In the genomic region with DNA sequence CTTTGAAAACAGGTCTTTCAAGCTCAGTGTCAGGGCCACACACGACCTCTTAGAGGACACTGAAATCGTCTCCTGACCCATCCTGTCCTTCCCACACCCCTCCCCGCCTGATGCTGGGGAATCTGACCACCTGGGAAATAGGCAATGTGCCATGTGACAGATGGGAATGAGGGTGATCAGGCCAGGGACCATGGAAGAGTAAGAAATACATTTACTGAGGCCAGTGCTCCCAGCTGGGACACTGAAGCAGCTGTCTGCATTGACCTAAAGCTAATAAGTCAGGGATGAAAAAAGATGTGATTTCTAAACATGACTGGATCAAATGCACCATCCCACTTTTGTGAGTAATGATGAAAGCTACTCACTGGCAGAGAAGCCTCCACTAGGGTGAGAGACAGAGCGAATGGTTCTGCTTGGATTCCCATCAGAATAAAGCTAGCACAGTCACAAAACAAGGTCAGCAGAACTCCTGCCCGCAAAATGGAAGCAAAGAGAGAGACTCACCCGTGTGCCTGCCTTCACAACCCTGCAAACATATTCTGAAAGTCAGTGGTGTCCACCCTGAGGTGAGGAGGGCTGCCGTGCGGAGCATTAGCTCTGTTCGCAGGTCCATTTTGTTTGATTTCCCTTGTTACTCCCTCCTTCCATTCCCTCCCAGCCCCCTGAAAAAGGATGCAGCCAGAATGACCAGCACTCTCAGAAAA, we compare ENCODE assay signal across 10 mouse cellular contexts.
A peak's percentile ranks its signal among the peaks of the same experiment; 100 is the strongest.
DNase-seq lines count a peak whose midpoint lies in the region; ATAC-seq and TF ChIP-seq lines count a peak whose summit lies in the region.
"Had no signal": no experiment of that assay in that cellular context is flagged by ENCODE, and none has a peak within 500 bp of the region (broad histone marks: within the 10 kb centered on the region; RNA-seq: fewer than 3 reads in every experiment).

No protein-coding gene starts in this region.

- H3K36me3 ChIP-seq in hindbrain, postnatal 0 days (ENCODE audit: insufficient read depth, low read length): no peaks in the 10 kb centered on the region
- H3K36me3 ChIP-seq: liver, embryonic 15.5 days had no signal

- no peak overlapping the region for H3K9ac ChIP-seq in hindbrain, postnatal 0 days (replicated peaks; ENCODE audit: low read length)
- H3K9ac ChIP-seq: liver, embryonic 15.5 days had no signal

- intact Hi-C loops in left cerebral cortex, postnatal 4 days (cut with DNase I): no loop called here

- H3K4me1 ChIP-seq in hindbrain, postnatal 0 days (ENCODE audit: insufficient read depth, low read length): no peaks in the 10 kb centered on the region
- H3K4me1 ChIP-seq: liver, embryonic 15.5 days had no signal

- peak overlapping the region; percentile 76 for H3K27ac ChIP-seq in hindbrain, postnatal 0 days
- H3K27ac ChIP-seq: liver, embryonic 15.5 days had no signal

- WGBS in hindbrain, postnatal 0 days: 49% methylated on average over 9 of the region's 9 CpGs

- peak; percentile 88 for DNase-seq in left cerebral cortex, postnatal 4 days
- no peak for DNase-seq in left cerebral cortex, adult 11 months (ENCODE audit: low spot score)
- DNase-seq in cerebellum, postnatal 25 days: peak; percentile 82 to 86
- peak; percentile 76 for DNase-seq in hindbrain, postnatal 0 days (ENCODE audit: low spot score)
- peak; percentile 40 for DNase-seq in retina, embryonic 14.5 days (ENCODE audit: low spot score)
- DNase-seq in spleen, adult 18-20 months: no peak
- DNase-seq in thymus, postnatal 25 days: no peak
- DNase-seq in urinary bladder, adult 18-20 months (ENCODE audit: low spot score in 2 of 2): no peak
- DNase-seq: thymus, adult 2 months had no signal

- H3K27me3 ChIP-seq in hindbrain, postnatal 0 days (ENCODE audit: insufficient read depth, low read length): no peaks in the 10 kb centered on the region
- H3K27me3 ChIP-seq: liver, embryonic 15.5 days had no signal

- no peak for TF ChIP-seq CTCF in hindbrain, postnatal 0 days (IDR thresholded peaks at IDR 0.05; ENCODE audit: low read depth)

- peak overlapping the region; percentile 30; the same call in 1 of the 2 replicates for H3K4me2 ChIP-seq in hindbrain, postnatal 0 days (ENCODE audit: low read depth, low read length)
- H3K4me2 ChIP-seq: liver, embryonic 15.5 days had no signal

- no peak overlapping the region for H3K4me3 ChIP-seq in hindbrain, postnatal 0 days (ENCODE audit: low read length)
- H3K4me3 ChIP-seq: liver, embryonic 15.5 days had no signal

- no peaks in the 10 kb centered on the region for H3K9me3 ChIP-seq in hindbrain, postnatal 0 days (ENCODE audit: low read length)
- H3K9me3 ChIP-seq: liver, embryonic 15.5 days had no signal

- peak; percentile 65 for ATAC-seq in hindbrain, postnatal 0 days

Comparison
In these comparisons a context has a peak if more than half of its experiments do, and no peak if none do; other contexts are left out.
1. DNase-seq: peak in left cerebral cortex, postnatal 4 days (single experiment), cerebellum, postnatal 25 days (2 of 2), hindbrain, postnatal 0 days (single experiment) and retina, embryonic 14.5 days (single experiment); none in left cerebral cortex, adult 11 months (single experiment), spleen, adult 18-20 months (0 of 2), thymus, postnatal 25 days (single experiment) and urinary bladder, adult 18-20 months (0 of 2).